Mouse (Mus musculus) liver, postnatal 0 days (tissue): ENCODE results near the gene Tmem59l.

ENCODE experiments used
- CTCF ChIP-seq: sonication (generic); IDR thresholded peaks from 2 replicates; pipeline ENCODE4 v1.5.1; 2016; ENCODE audit warnings: antibody characterized with exemption, low read depth
- EP300 ChIP-seq: IDR thresholded peaks from 2 replicates; pipeline ENCODE4 v1.6.1; 2016; ENCODE audit warnings: antibody characterized with exemption, low read depth, mild to moderate bottlenecking

- TF ChIP-seq EP300 (no peak), CTCF (no peak)
These were observed 27.5 kb downstream of the Tmem59l start for GRCm38 (mm10) chr8:70459636-70460035.
